In the genomic region with DNA sequence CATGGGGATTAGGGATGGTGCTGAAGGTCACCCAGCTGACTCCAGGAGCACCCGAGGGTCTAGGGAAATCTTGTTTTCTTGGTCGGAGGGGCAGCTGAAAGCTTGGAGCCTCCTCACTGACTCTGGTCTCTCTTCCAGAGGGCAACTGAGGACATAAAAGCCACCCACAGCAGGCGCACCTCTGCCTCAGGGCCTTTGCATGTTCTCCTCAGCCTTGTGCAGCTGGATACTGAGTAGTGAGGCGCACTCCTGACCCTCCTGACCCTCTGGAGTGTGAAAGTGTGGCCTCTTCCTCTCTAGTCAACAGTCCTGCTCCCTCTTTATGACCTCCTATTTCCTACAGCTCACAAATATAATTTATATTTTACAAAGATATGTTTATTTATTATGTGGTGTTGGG, we compare ENCODE assay signal across 8 mouse cellular contexts. TPM values are rescaled to one million over a fixed set of nuclear protein-coding genes. Genes with fewer than 3 reads are reported as not detected.
DNase-seq lines count a peak whose midpoint lies in the region; ATAC-seq and TF ChIP-seq lines count a peak whose summit lies in the region.

No protein-coding gene starts in this region.

- TF ChIP-seq POLR2A in bone marrow macrophage, adult 2 months (IDR thresholded peaks at IDR 0.05; ENCODE audit: borderline replicate concordance, low read depth, low read length), result no peak

- H3K4me3 ChIP-seq in hindbrain, embryonic 10.5 days, result peak overlapping the region; percentile 65; the same call in 1 of the 2 replicates
- no peak overlapping the region for H3K4me3 ChIP-seq in hindbrain, embryonic 11.5 days (ENCODE audit: low read depth, low read length)
- H3K4me3 ChIP-seq in bone marrow macrophage, adult 2 months (ENCODE audit: insufficient read depth, low read length), result peak overlapping the region; percentile 41
- H3K4me3 ChIP-seq in intestine, embryonic 14.5 days (ENCODE audit: low read depth, low read length), result 0 out of 2 replicates have a peak overlapping the region, but pooled peaks have one; percentile 42
- H3K4me3 ChIP-seq in midbrain, embryonic 13.5 days (replicated peaks), result peak overlapping the region; percentile 53; the same call in 1 of the 2 replicates

- H3K36me3 ChIP-seq in hindbrain, embryonic 10.5 days, result no peaks in the 10 kb centered on the region
- H3K36me3 ChIP-seq in hindbrain, embryonic 11.5 days (ENCODE audit: control insufficient read depth, insufficient read depth, low read length), result no peaks in the 10 kb centered on the region
- no peaks in the 10 kb centered on the region for H3K36me3 ChIP-seq in intestine, embryonic 14.5 days (ENCODE audit: control insufficient read depth, insufficient read depth, low read length)
- H3K36me3 ChIP-seq in midbrain, embryonic 13.5 days, result no peaks in the 10 kb centered on the region

- no peak overlapping the region for H3K27ac ChIP-seq in hindbrain, embryonic 10.5 days
- no peak overlapping the region for H3K27ac ChIP-seq in hindbrain, embryonic 11.5 days (ENCODE audit: low read depth, low read length)
- H3K27ac ChIP-seq in bone marrow macrophage, adult 2 months (ENCODE audit: insufficient read depth, low read depth, low read length), result peak overlapping the region; percentile 91
- no peak overlapping the region for H3K27ac ChIP-seq in intestine, embryonic 14.5 days (ENCODE audit: low read depth)
- no peak overlapping the region for H3K27ac ChIP-seq in midbrain, embryonic 13.5 days

- H3K9me3 ChIP-seq in hindbrain, embryonic 10.5 days, result no peaks in the 10 kb centered on the region
- H3K9me3 ChIP-seq in hindbrain, embryonic 11.5 days (ENCODE audit: control insufficient read depth, low read length), result no peaks in the 10 kb centered on the region
- H3K9me3 ChIP-seq in intestine, embryonic 14.5 days (ENCODE audit: control insufficient read depth, low read length), result no peaks in the 10 kb centered on the region
- H3K9me3 ChIP-seq in midbrain, embryonic 13.5 days, result no peaks in the 10 kb centered on the region

- no peak for ATAC-seq in hindbrain, embryonic 11.5 days (ENCODE audit: low FRiP score)
- ATAC-seq in intestine, embryonic 14.5 days (replicated peaks; ENCODE audit: low FRiP score, low TSS enrichment, low read depth), result no peak
- no peak for ATAC-seq in midbrain, embryonic 13.5 days

- 75% methylated on average over 4 of the region's 4 CpGs for WGBS in hindbrain, embryonic 10.5 days
- WGBS in hindbrain, embryonic 11.5 days, result 75% methylated on average over 4 of the region's 4 CpGs
- 83% methylated on average over 4 of the region's 4 CpGs for WGBS in intestine, embryonic 14.5 days
- 78% methylated on average over 4 of the region's 4 CpGs for WGBS in midbrain, embryonic 13.5 days

- no peak overlapping the region for H3K4me2 ChIP-seq in hindbrain, embryonic 11.5 days (replicated peaks; ENCODE audit: low read depth, low read length)
- peak overlapping the region; percentile 95; the same call in 1 of the 2 replicates for H3K4me2 ChIP-seq in intestine, embryonic 14.5 days (ENCODE audit: low read length)
- peak overlapping the region; percentile 97 for H3K4me2 ChIP-seq in midbrain, embryonic 13.5 days (replicated peaks)

- TF ChIP-seq CTCF in bone marrow macrophage, adult 2 months (IDR thresholded peaks at IDR 0.05; ENCODE audit: low read depth, low read length), result no peak

- H3K27me3 ChIP-seq in hindbrain, embryonic 10.5 days (ENCODE audit: insufficient read depth, poor library complexity, severe bottlenecking), result peaks cover 33% of the 10 kb centered on the region
- peaks cover 4% of the 10 kb centered on the region for H3K27me3 ChIP-seq in hindbrain, embryonic 11.5 days (ENCODE audit: control insufficient read depth, insufficient read depth, low read length)
- no peaks in the 10 kb centered on the region for H3K27me3 ChIP-seq in intestine, embryonic 14.5 days (replicated peaks; ENCODE audit: control insufficient read depth, insufficient read depth, low read length)
- H3K27me3 ChIP-seq in midbrain, embryonic 13.5 days, result peaks cover 18% of the 10 kb centered on the region; the same call in 1 of the 2 replicates

- peaks cover 21% of the 10 kb centered on the region for H3K4me1 ChIP-seq in hindbrain, embryonic 10.5 days (replicated peaks)
- H3K4me1 ChIP-seq in hindbrain, embryonic 11.5 days (replicated peaks; ENCODE audit: control insufficient read depth, insufficient read depth, low read length), result no peaks in the 10 kb centered on the region
- peaks cover 39% of the 10 kb centered on the region for H3K4me1 ChIP-seq in bone marrow macrophage, adult 2 months (ENCODE audit: control insufficient read depth, insufficient read depth, low read length)
- H3K4me1 ChIP-seq in intestine, embryonic 14.5 days (replicated peaks; ENCODE audit: control insufficient read depth, insufficient read depth, low read length), result peaks cover 2% of the 10 kb centered on the region; the same call in 1 of the 2 replicates
- H3K4me1 ChIP-seq in midbrain, embryonic 13.5 days (replicated peaks), result peaks cover 12% of the 10 kb centered on the region

- no peak overlapping the region for H3K9ac ChIP-seq in hindbrain, embryonic 11.5 days (ENCODE audit: low read depth, low read length)
- no peak overlapping the region for H3K9ac ChIP-seq in intestine, embryonic 14.5 days (ENCODE audit: low read length)
- no peak overlapping the region for H3K9ac ChIP-seq in midbrain, embryonic 13.5 days (replicated peaks)

- DNase-seq in hindbrain, embryonic 10.5 days (ENCODE audit: low spot score), result no peak
- DNase-seq in hindbrain, embryonic 11.5 days (ENCODE audit: low spot score), result no peak
- DNase-seq in intestine, embryonic 14.5 days (ENCODE audit: low spot score), result no peak
- no peak for DNase-seq in thymus, postnatal 4 days
- no peak for DNase-seq in adrenal gland, adult 2 months
- no peak for DNase-seq in layer of hippocampus, adult 8-10 months (ENCODE audit: low spot score in 2 of 2)

RNA-seq across cellular contexts. Expression of a gene that starts 4.7 kb away (rescaled TPM):
- polyA plus RNA-seq in hindbrain, embryonic 10.5 days (2016; fragmentation: Nextera tagmentation; extraction: Ambion mirVana), result 0.86 and 1.5 TPM in 2 replicates
- 1.5 and 2.2 TPM in 2 replicates for polyA plus RNA-seq in hindbrain, embryonic 11.5 days (2014; fragmentation: Nextera tagmentation; extraction: Ambion mirVana)
- 40.7 and 45.8 TPM in 2 replicates for polyA plus RNA-seq in bone marrow macrophage, adult 2 months (2012; ENCODE audit: insufficient read depth, insufficient read length, missing spikeins)
- polyA plus RNA-seq in intestine, embryonic 14.5 days (2014; fragmentation: Nextera tagmentation; extraction: Ambion mirVana), result 1.9 and 2.8 TPM in 2 replicates
- polyA plus RNA-seq in midbrain, embryonic 13.5 days (2015; fragmentation: Nextera tagmentation; extraction: Ambion mirVana), result 2.0 and 2.6 TPM in 2 replicates
- total RNA-seq in adrenal gland, adult 2 months (2021), result 100 to 1,000 TPM; 209 to 314 TPM
- polyA plus RNA-seq in adrenal gland, adult 2 months (2012; rRNA removed), result 112 and 140 TPM in 2 replicates
- 10 to 100 TPM; 31.7 to 53.2 (median 43.4) TPM for total RNA-seq in layer of hippocampus, adult 8-10 months (2022)

RNA-seq across cellular contexts. Expression of a gene that starts 35.0 kb away (rescaled TPM):
- polyA plus RNA-seq in hindbrain, embryonic 10.5 days (2016; fragmentation: Nextera tagmentation; extraction: Ambion mirVana), result not detected in 2 replicates
- not detected in 2 replicates for polyA plus RNA-seq in hindbrain, embryonic 11.5 days (2014; fragmentation: Nextera tagmentation; extraction: Ambion mirVana)
- polyA plus RNA-seq in bone marrow macrophage, adult 2 months (2012; ENCODE audit: insufficient read depth, insufficient read length, missing spikeins), result not detected in 2 replicates
- polyA plus RNA-seq in intestine, embryonic 14.5 days (2014; fragmentation: Nextera tagmentation; extraction: Ambion mirVana), result not detected in 2 replicates
- polyA plus RNA-seq in midbrain, embryonic 13.5 days (2015; fragmentation: Nextera tagmentation; extraction: Ambion mirVana), result 0.08 TPM in 1 of 2 replicates, not detected in the other
- total RNA-seq in adrenal gland, adult 2 months (2021), result not detected
- not detected in 2 replicates for polyA plus RNA-seq in adrenal gland, adult 2 months (2012; rRNA removed)
- total RNA-seq in layer of hippocampus, adult 8-10 months (2022), result under 1 TPM in 1 of 4 experiments, not detected in 3; 0.16 TPM

Comparison
In these comparisons a context has a peak if more than half of its experiments do, and no peak if none do; other contexts are left out.
1. RNA of a gene that starts 4.7 kb away (polyA plus RNA-seq): 112 to 140 TPM in adrenal gland, adult 2 months and 40.7 to 45.8 TPM in bone marrow macrophage, adult 2 months; 2.0 to 2.6 TPM in midbrain, embryonic 13.5 days, 1.9 to 2.8 TPM in intestine, embryonic 14.5 days, 1.5 to 2.2 TPM in hindbrain, embryonic 11.5 days and 0.86 to 1.5 TPM in hindbrain, embryonic 10.5 days; every median in the first group is over 10 times any median in the second.